8 mouse cellular contexts compared by ENCODE assay signal in genomic region chr1:136466143-136466811, GRCm38 (mm10). TPM values are rescaled to one million over a fixed set of nuclear protein-coding genes. Genes with fewer than 3 reads are reported as not detected.
DNase-seq lines count a peak whose midpoint lies in the region; ATAC-seq and TF ChIP-seq lines count a peak whose summit lies in the region.

Gene Kif14 (plus strand): TSS chr1:136466343.

- ATAC-seq in embryonic facial prominence, embryonic 14.5 days (ENCODE audit: low read depth), result peak; percentile 100
- peak; percentile 98 for ATAC-seq in limb, embryonic 14.5 days (ENCODE audit: low FRiP score, low read depth)
- ATAC-seq in midbrain, postnatal 0 days (ENCODE audit: low FRiP score), result peak; percentile 97

- H3K27ac ChIP-seq in embryonic facial prominence, embryonic 14.5 days (replicated peaks; ENCODE audit: low read depth, low read length), result no peak within 1 kb of the TSS
- no peak within 1 kb of the TSS for H3K27ac ChIP-seq in limb, embryonic 14.5 days (replicated peaks; ENCODE audit: low read depth, low read length)
- no peak within 1 kb of the TSS for H3K27ac ChIP-seq in midbrain, postnatal 0 days (ENCODE audit: low read depth, low read length)

- TF ChIP-seq CTCF in midbrain, postnatal 0 days (IDR thresholded peaks at IDR 0.05), result peak; percentile 21; the same call in 1 of the 2 replicates

- H3K27me3 ChIP-seq in embryonic facial prominence, embryonic 14.5 days (replicated peaks; ENCODE audit: control insufficient read depth, insufficient read depth, low read length), result no peaks in the 10 kb centered on the region
- no peaks in the 10 kb centered on the region for H3K27me3 ChIP-seq in limb, embryonic 14.5 days (ENCODE audit: control insufficient read depth, insufficient read depth, low read length)
- no peaks in the 10 kb centered on the region for H3K27me3 ChIP-seq in midbrain, postnatal 0 days (ENCODE audit: insufficient read depth, low read length)

- H3K9ac ChIP-seq in embryonic facial prominence, embryonic 14.5 days (ENCODE audit: low read depth, low read length), result peak within 1 kb of the TSS; percentile 65
- H3K9ac ChIP-seq in limb, embryonic 14.5 days (ENCODE audit: low read depth, low read length, severe bottlenecking), result peak within 1 kb of the TSS; percentile 47
- no peak within 1 kb of the TSS for H3K9ac ChIP-seq in midbrain, postnatal 0 days (replicated peaks; ENCODE audit: low read length, poor library complexity, severe bottlenecking)

- WGBS in embryonic facial prominence, embryonic 14.5 days, result under 1% methylated on average over 39 of the region's 52 CpGs
- WGBS in limb, embryonic 14.5 days, result under 1% methylated on average over 52 of the region's 52 CpGs
- WGBS in midbrain, postnatal 0 days, result under 1% methylated on average over 52 of the region's 52 CpGs

- H3K4me3 ChIP-seq in embryonic facial prominence, embryonic 14.5 days (ENCODE audit: low read depth, low read length), result peak within 1 kb of the TSS; percentile 65
- peak within 1 kb of the TSS; percentile 63 for H3K4me3 ChIP-seq in limb, embryonic 14.5 days (replicated peaks; ENCODE audit: low read length)
- H3K4me3 ChIP-seq in midbrain, postnatal 0 days (ENCODE audit: low read depth, low read length), result peak within 1 kb of the TSS; percentile 46

- peak; percentile 99 for DNase-seq in 3T3-L1 (ENCODE audit: low read depth, low spot score)
- DNase-seq in adrenal gland, postnatal 4 days (ENCODE audit: low spot score in 2 of 2), result peak; percentile 91 to 92
- DNase-seq in embryonic facial prominence, embryonic 14.5 days (ENCODE audit: low spot score), result peak; percentile 98
- DNase-seq in heart, adult 8-10 months (ENCODE audit: low spot score), result peak; percentile 86
- peak; percentile 97 for DNase-seq in kidney, adult 9 months
- DNase-seq in limb, embryonic 14.5 days (ENCODE audit: low spot score), result peak; percentile 97
- peak; percentile 95 for DNase-seq in midbrain, postnatal 0 days (ENCODE audit: low spot score)
- DNase-seq in spleen, postnatal 14 days (ENCODE audit: low spot score in 2 of 2), result peak; percentile 94 to 97

- H3K4me2 ChIP-seq in embryonic facial prominence, embryonic 14.5 days (ENCODE audit: low read depth, low read length), result peak within 1 kb of the TSS; percentile 97
- H3K4me2 ChIP-seq in limb, embryonic 14.5 days (replicated peaks; ENCODE audit: low read depth, low read length, severe bottlenecking), result peak within 1 kb of the TSS; percentile 98
- peak within 1 kb of the TSS; percentile 100 for H3K4me2 ChIP-seq in midbrain, postnatal 0 days (ENCODE audit: low read depth, low read length, poor library complexity, severe bottlenecking)

- peaks cover 8% of the 10 kb centered on the region; the same call in 1 of the 2 replicates for H3K4me1 ChIP-seq in embryonic facial prominence, embryonic 14.5 days (ENCODE audit: control insufficient read depth, insufficient read depth, low read length)
- peaks cover 6% of the 10 kb centered on the region; the same call in 1 of the 2 replicates for H3K4me1 ChIP-seq in limb, embryonic 14.5 days (ENCODE audit: control insufficient read depth, insufficient read depth, low read length)
- peaks cover 3% of the 10 kb centered on the region; the same call in 1 of the 2 replicates for H3K4me1 ChIP-seq in midbrain, postnatal 0 days (ENCODE audit: insufficient read depth, low read length)

- H3K9me3 ChIP-seq in embryonic facial prominence, embryonic 14.5 days (ENCODE audit: control insufficient read depth, low read length), result no peaks in the 10 kb centered on the region
- no peaks in the 10 kb centered on the region for H3K9me3 ChIP-seq in limb, embryonic 14.5 days (ENCODE audit: control insufficient read depth, low read length)
- H3K9me3 ChIP-seq in midbrain, postnatal 0 days (ENCODE audit: low read length), result no peaks in the 10 kb centered on the region

- peaks cover 13% of the 10 kb centered on the region; the same call in 1 of the 2 replicates for H3K36me3 ChIP-seq in embryonic facial prominence, embryonic 14.5 days (ENCODE audit: control insufficient read depth, insufficient read depth, low read length)
- peaks cover 16% of the 10 kb centered on the region; the same call in 1 of the 2 replicates for H3K36me3 ChIP-seq in limb, embryonic 14.5 days (ENCODE audit: control insufficient read depth, insufficient read depth, low read length)
- H3K36me3 ChIP-seq in midbrain, postnatal 0 days (ENCODE audit: insufficient read depth, low read length), result no peaks in the 10 kb centered on the region

- TF ChIP-seq POLR2A in limb, embryonic 14.5 days (IDR thresholded peaks at IDR 0.05; ENCODE audit: borderline replicate concordance, extremely low read depth, insufficient read depth, insufficient read length), result 0 out of 2 replicates have a peak, but pooled peaks have one; percentile 54

RNA-seq across cellular contexts. Expression of gene Kif14, which starts in this region (rescaled TPM):
- 1 to 10 TPM; 5.8 to 7.7 TPM for total RNA-seq in adrenal gland, postnatal 4 days (2021)
- polyA plus RNA-seq in embryonic facial prominence, embryonic 14.5 days (2014; fragmentation: Nextera tagmentation; extraction: Ambion mirVana), result 5.7 and 6.6 TPM in 2 replicates
- under 1 TPM in 3 of 4 experiments, not detected in 1; 0.06 to 0.37 (median 0.11) TPM for total RNA-seq in heart, adult 8-10 months (2022)
- 4.5 and 5.1 TPM in 2 replicates for polyA plus RNA-seq in limb, embryonic 14.5 days (2012; rRNA removed)
- 6.2 and 6.9 TPM in 2 replicates for polyA plus RNA-seq in limb, embryonic 14.5 days (2014; fragmentation: Nextera tagmentation; extraction: Ambion mirVana)
- 0.71 and 1.0 TPM in 2 replicates for total RNA-seq in midbrain, postnatal 0 days (2014; rRNA removed)
- polyA plus RNA-seq in midbrain, postnatal 0 days (2015; fragmentation: Nextera tagmentation; extraction: Ambion mirVana), result 0.28 and 0.72 TPM in 2 replicates

Comparison
In these comparisons a context has a peak if more than half of its experiments do, and no peak if none do; other contexts are left out.
1. Peak in DNase-seq in heart, adult 8-10 months; RNA of the gene not detected or under 1 TPM.